Mouse (Mus musculus): ENCODE results near the gene Batf.

GRCm38 (mm10) chr12:85702166-85703055 lies 15.9 kb downstream of the Batf start:
- TF ChIP-seq MAX (IDR thresholded peaks at IDR 0.05; ENCODE audit: low read depth) (no peak), TCF12 (IDR thresholded peaks at IDR 0.05; ENCODE audit: insufficient read depth, poor library complexity, severe bottlenecking) (no peak), POLR2A (IDR thresholded peaks at IDR 0.05; ENCODE audit: insufficient read length, low read depth) (no peak), MYOG (IDR thresholded peaks at IDR 0.05; ENCODE audit: control insufficient read depth in 1 of 3, insufficient read depth in 1 of 3, insufficient read length in 2 of 3, low read depth in 2 of 3) (no peak), POLR2AphosphoS2 (IDR thresholded peaks at IDR 0.05; ENCODE audit: insufficient read length, low read depth) (no peak), MYOD1 (IDR thresholded peaks at IDR 0.05; ENCODE audit: control insufficient read depth in 1 of 3, insufficient read length in 2 of 3, low read depth in 2 of 3) (no peak)
